Mouse (Mus musculus): ENCODE measurements around the gene Apex2. TPM values are rescaled to one million over a fixed set of nuclear protein-coding genes. Genes with fewer than 3 reads are reported as not detected.

Gene Apex2
- total and polyA plus RNA-seq, 3 experiments = 6.5 to 9.6 (median 6.9) TPM

GRCm38 (mm10) chrX:150554032-150554431 lies 35.6 kb downstream of the Apex2 start:
- Histone ChIP-seq H3K27me3 (ENCODE audit: control insufficient read depth, insufficient read depth, low read length) (no peaks in the 10 kb centered on the region), H3K79me2 (replicated peaks; ENCODE audit: control insufficient read depth, insufficient read depth, low read length) (no peaks in the 10 kb centered on the region), H3K36me3 (ENCODE audit: control insufficient read depth, insufficient read depth, low read length) (no peaks in the 10 kb centered on the region), H3K4me3 (no peak overlapping the region), H3K4me1 (ENCODE audit: control insufficient read depth, insufficient read depth, low read length) (no peaks in the 10 kb centered on the region), H3K27ac (no peak overlapping the region), H3K9ac (ENCODE audit: low read depth, low read length) (no peak overlapping the region)
- intact Hi-C loops (cut with DNase I) = no loop called here
- WGBS = 80% methylated on average over 3 of the region's 3 CpGs
- no peak for DNase-seq
- TF ChIP-seq POLR2A (IDR thresholded peaks at IDR 0.05; ENCODE audit: insufficient read depth, low read depth, low read length) (no peak), CTCF (IDR thresholded peaks at IDR 0.05) (no peak), EP300 (IDR thresholded peaks at IDR 0.05; ENCODE audit: insufficient read depth, low read depth, low read length) (no peak)

DNA sequence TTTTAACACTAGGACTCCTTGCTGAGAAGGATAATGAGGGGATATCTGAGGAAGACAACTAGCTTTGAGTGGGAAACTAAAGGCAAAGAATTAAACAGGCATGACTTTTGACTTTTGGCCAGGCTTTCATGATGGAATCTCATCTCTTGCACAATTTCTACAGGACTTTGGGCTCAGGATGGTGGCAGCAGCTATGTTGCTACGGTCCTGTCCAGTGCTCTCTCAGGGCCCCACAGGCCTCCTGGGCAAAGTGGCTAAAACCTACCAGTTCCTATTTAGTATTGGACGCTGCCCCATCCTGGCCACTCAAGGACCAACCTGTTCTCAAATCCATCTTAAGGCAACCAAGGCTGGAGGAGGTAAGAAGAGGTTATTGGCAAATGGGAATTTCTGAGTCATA lies 37.7 kb downstream of the Apex2 start:
- Histone ChIP-seq H3K9ac (ENCODE audit: low read depth, low read length) (no peak overlapping the region), H3K27ac (no peak overlapping the region), H3K79me2 (replicated peaks; ENCODE audit: control insufficient read depth, insufficient read depth, low read length) (no peaks in the 10 kb centered on the region), H3K27me3 (ENCODE audit: control insufficient read depth, insufficient read depth, low read length) (no peaks in the 10 kb centered on the region), H3K4me3 (no peak overlapping the region), H3K4me1 (ENCODE audit: control insufficient read depth, insufficient read depth, low read length) (no peaks in the 10 kb centered on the region), H3K36me3 (ENCODE audit: control insufficient read depth, insufficient read depth, low read length) (no peaks in the 10 kb centered on the region)
- WGBS = 79% methylated on average over 2 of the region's 2 CpGs
- intact Hi-C loops (cut with DNase I) = no loop called here
- no peak for DNase-seq
- TF ChIP-seq POLR2A (IDR thresholded peaks at IDR 0.05; ENCODE audit: insufficient read depth, low read depth, low read length) (no peak), CTCF (IDR thresholded peaks at IDR 0.05) (no peak)

DNA sequence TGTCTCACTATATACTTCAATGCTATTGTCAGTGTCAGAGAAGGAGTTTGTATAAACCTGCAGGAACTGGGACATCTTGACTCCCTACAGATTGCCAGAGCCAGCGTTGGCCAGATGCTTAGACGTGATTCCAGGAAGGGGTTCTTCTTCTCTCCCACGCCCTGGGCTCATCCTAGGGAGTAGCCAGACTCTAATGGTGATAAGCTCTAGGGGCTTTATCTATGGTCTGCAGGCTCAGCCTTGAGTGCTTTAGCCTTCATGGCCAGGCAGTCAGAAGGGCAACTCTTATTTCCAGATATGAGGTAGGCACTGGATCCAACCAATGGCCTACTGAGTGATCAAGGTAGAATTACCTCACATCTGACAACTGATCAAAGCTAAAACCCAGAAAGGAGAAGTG lies 40.0 kb downstream of the Apex2 start:
- Histone ChIP-seq H3K27ac (no peak overlapping the region), H3K4me3 (no peak overlapping the region), H3K79me2 (replicated peaks; ENCODE audit: control insufficient read depth, insufficient read depth, low read length) (no peaks in the 10 kb centered on the region), H3K4me1 (ENCODE audit: control insufficient read depth, insufficient read depth, low read length) (no peaks in the 10 kb centered on the region), H3K36me3 (ENCODE audit: control insufficient read depth, insufficient read depth, low read length) (no peaks in the 10 kb centered on the region), H3K9ac (ENCODE audit: low read depth, low read length) (no peak overlapping the region), H3K27me3 (ENCODE audit: control insufficient read depth, insufficient read depth, low read length) (no peaks in the 10 kb centered on the region)
- TF ChIP-seq CTCF (IDR thresholded peaks at IDR 0.05) (no peak), POLR2A (IDR thresholded peaks at IDR 0.05; ENCODE audit: insufficient read depth, low read depth, low read length) (no peak)
- WGBS = 59% methylated on average over 3 of the region's 3 CpGs
- intact Hi-C loops (cut with DNase I) = no loop called here
- no peak for DNase-seq

- H3K4me3 ChIP-seq = no peak within 1 kb of the TSS
- intact Hi-C loops (cut with DNase I) = no loop called here
- TF ChIP-seq EP300 (IDR thresholded peaks at IDR 0.05; ENCODE audit: insufficient read depth, low read depth, low read length) (no peak), CTCF (IDR thresholded peaks at IDR 0.05) (no peak), POLR2A (IDR thresholded peaks at IDR 0.05; ENCODE audit: insufficient read depth, low read depth, low read length) (no peak)
- no peaks in the 10 kb centered on the region for H3K4me1 ChIP-seq (ENCODE audit: control insufficient read depth, insufficient read depth, low read length)
- H3K36me3 ChIP-seq (ENCODE audit: control insufficient read depth, insufficient read depth, low read length) = no peaks in the 10 kb centered on the region
- H3K27me3 ChIP-seq (ENCODE audit: control insufficient read depth, insufficient read depth, low read length) = no peaks in the 10 kb centered on the region
- no peaks in the 10 kb centered on the region for H3K79me2 ChIP-seq (replicated peaks; ENCODE audit: control insufficient read depth, insufficient read depth, low read length)
- 65% methylated on average over 5 of the region's 5 CpGs for WGBS
- H3K27ac ChIP-seq = no peak within 1 kb of the TSS
- no peak within 1 kb of the TSS for H3K9ac ChIP-seq (ENCODE audit: low read depth, low read length)
- no peak for DNase-seq
Measured at GRCm38 (mm10) chrX:150547239-150547638, 42.4 kb downstream of the Apex2 start, which contains the start of gene Alas2. TSS of gene Alas2 (plus strand) at chrX:150547375.

- H3K4me3 ChIP-seq = no peak overlapping the region
- H3K27me3 ChIP-seq (ENCODE audit: control insufficient read depth, insufficient read depth, low read length) = no peaks in the 10 kb centered on the region
- H3K36me3 ChIP-seq (ENCODE audit: control insufficient read depth, insufficient read depth, low read length) = no peaks in the 10 kb centered on the region
- H3K9ac ChIP-seq (ENCODE audit: low read depth, low read length) = no peak overlapping the region
- no peaks in the 10 kb centered on the region for H3K4me1 ChIP-seq (ENCODE audit: control insufficient read depth, insufficient read depth, low read length)
- TF ChIP-seq POLR2A (IDR thresholded peaks at IDR 0.05; ENCODE audit: insufficient read depth, low read depth, low read length) = no peak
- no peak for TF ChIP-seq EP300 (IDR thresholded peaks at IDR 0.05; ENCODE audit: insufficient read depth, low read depth, low read length)
- no peak for TF ChIP-seq CTCF (IDR thresholded peaks at IDR 0.05)
- intact Hi-C loops (cut with DNase I) = no loop called here
- H3K27ac ChIP-seq = no peak overlapping the region
- H3K79me2 ChIP-seq (replicated peaks; ENCODE audit: control insufficient read depth, insufficient read depth, low read length) = no peaks in the 10 kb centered on the region
- no peak for DNase-seq
Measured at GRCm38 (mm10) chrX:150541684-150542083, 48.0 kb downstream of the Apex2 start.

- TF ChIP-seq EP300 (IDR thresholded peaks at IDR 0.05; ENCODE audit: insufficient read depth, low read depth, low read length) (no peak), CTCF (IDR thresholded peaks at IDR 0.05) (no peak), POLR2A (IDR thresholded peaks at IDR 0.05; ENCODE audit: insufficient read depth, low read depth, low read length) (no peak)
- intact Hi-C loops (cut with DNase I) = no loop called here
- H3K9ac ChIP-seq (ENCODE audit: low read depth, low read length) = no peak overlapping the region
- H3K4me3 ChIP-seq = no peak overlapping the region
- no peaks in the 10 kb centered on the region for H3K27me3 ChIP-seq (ENCODE audit: control insufficient read depth, insufficient read depth, low read length)
- DNase-seq = no peak
- no peaks in the 10 kb centered on the region for H3K4me1 ChIP-seq (ENCODE audit: control insufficient read depth, insufficient read depth, low read length)
- no peak overlapping the region for H3K27ac ChIP-seq
- WGBS = 52% methylated on average over 2 of the region's 2 CpGs
- H3K36me3 ChIP-seq (ENCODE audit: control insufficient read depth, insufficient read depth, low read length) = no peaks in the 10 kb centered on the region
- no peaks in the 10 kb centered on the region for H3K79me2 ChIP-seq (replicated peaks; ENCODE audit: control insufficient read depth, insufficient read depth, low read length)
Measured at GRCm38 (mm10) chrX:150540111-150540510, 49.6 kb downstream of the Apex2 start.

Measured in heart, adult 2 months (tissue).